Mouse (Mus musculus): ENCODE results near the gene Cox7a2.

The Cox7a2 gene

GRCm38 (mm10) chr9:79759385-79760005, at the start of gene Cox7a2:
Gene Cox7a2 (minus strand): TSS chr9:79759878.
- peak; percentile 95 for DNase-seq (ENCODE audit: low spot score)

GRCm38 (mm10) chr9:79809411-79809810, 49.7 kb upstream of the Cox7a2 start:
- DNase-seq (ENCODE audit: low spot score): no peak

- no peak for DNase-seq (ENCODE audit: low spot score)
These were observed 47.5 kb upstream of the Cox7a2 start for GRCm38 (mm10) chr9:79807178-79807577.

DNA sequence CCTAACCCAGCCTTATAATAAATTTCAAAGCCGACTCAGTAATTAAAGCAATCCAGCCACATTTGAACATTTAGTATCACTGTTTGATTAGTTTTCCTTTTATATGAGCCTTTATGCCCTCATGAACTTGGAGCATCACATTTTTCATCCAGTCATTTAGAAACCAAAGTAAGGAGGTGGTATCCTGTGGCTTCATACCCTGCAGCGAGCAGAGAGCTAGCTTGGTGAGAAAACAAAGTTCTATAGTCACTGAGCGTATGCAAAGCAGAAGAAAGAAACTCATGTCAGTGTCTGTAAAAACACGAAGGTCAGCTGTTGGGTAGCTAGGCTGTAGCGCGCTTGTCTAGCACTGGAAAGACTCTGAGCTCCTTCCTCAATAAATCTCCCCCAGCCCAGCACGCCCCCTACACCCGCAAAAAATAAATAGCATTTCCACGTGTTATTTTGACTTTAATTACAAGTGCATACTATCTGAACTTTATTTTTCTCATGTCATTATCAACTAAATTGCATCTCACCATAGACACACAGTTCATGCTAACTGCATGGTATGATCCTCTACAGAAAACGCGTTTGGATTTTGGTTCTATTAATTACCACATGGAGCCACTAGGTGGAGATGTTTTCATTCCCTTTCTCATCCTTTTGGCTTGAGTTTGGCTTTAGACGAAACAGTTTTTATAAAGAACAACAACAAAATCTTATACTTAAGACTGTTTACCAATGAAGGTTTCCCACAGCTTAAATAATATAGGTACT, 46.8 kb upstream of the Cox7a2 start:
- DNase-seq (ENCODE audit: low spot score): peak; percentile 13

DNA sequence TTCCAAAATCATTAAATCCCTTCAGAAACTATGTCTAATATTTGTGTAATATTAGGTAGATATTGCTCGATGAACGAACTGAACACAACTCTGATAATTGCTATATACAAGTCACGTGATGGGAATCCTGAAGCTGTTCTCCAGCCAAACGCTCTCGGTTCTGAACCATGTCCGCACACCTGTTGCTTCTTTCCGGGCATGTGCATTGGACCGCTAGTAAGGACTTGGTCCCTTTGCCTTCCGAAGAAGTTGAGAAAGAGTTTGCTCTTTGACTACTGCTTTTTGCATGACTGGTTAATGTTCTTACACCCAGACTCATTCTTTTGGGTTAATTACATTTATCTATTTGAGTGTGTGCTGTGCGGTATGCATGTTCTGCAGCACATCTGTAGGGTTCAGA, 45.7 kb upstream of the Cox7a2 start:
- no peak for DNase-seq (ENCODE audit: low spot score)

- DNase-seq (ENCODE audit: low spot score): peak; percentile 50
These were observed 36.9 kb upstream of the Cox7a2 start for GRCm38 (mm10) chr9:79796461-79797135.

- DNase-seq (ENCODE audit: low spot score): peak; percentile 39
These were observed 35.4 kb upstream of the Cox7a2 start for GRCm38 (mm10) chr9:79795076-79795475.

DNA sequence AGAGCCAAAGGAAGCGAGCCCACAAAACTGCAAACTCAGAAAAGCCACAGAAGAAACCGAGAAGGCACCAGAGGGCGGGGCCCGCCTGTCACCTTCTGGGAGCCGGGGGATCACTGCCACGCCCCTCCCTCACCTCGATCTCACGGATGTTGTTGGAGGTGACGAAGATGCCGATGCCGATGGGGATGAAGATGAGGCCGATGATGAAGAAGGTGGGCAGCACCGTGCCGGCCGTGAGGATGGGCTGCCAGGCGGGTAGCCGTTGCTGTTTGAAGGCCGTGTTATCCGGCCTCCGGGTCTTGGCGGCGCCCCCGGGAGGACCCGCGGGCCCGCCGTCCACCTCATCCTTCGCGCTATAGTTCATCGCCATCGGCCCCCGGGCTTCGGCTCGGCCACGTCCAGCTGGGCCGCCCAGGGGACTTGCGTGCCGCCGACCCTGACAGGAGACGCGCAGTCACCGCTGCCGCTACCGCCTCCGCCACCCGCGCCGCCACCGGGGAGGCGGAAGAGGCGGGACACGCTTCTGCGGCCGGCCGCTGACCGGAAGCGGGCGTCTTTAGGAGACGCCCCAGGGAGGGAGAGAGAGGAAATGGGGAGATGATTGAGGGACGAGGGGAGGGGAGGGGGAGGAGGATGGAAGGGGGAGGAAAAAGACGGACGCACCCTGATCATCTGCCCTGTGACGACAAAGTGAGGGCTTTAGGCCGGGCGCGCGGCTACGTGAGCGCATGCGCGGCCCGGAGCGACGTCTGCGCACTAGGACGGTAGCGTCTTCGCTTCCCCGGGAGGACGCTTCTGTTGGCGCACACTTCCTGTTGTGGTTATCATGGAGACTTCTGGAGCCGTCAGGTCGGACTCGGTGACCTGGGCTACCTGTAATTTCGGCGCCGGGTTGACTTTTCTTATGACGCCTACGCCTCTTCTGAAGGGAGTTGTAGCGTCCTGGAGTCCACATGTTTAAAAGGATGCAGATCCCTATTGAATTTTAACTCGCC, 33.5 kb upstream of the Cox7a2 start, which contains the start of gene Tmem30a:
Gene Tmem30a (minus strand): TSS at position 667 of the 995 bp plus-strand sequence.
- DNase-seq (ENCODE audit: low spot score): peak; percentile 97

- DNase-seq (ENCODE audit: low spot score): no peak
These were observed 26.1 kb upstream of the Cox7a2 start for GRCm38 (mm10) chr9:79785794-79786085.

GRCm38 (mm10) chr9:79784934-79785793, 25.5 kb upstream of the Cox7a2 start:
- no peak for DNase-seq (ENCODE audit: low spot score)

- DNase-seq (ENCODE audit: low spot score): no peak
These were observed 24.8 kb upstream of the Cox7a2 start for GRCm38 (mm10) chr9:79784439-79784838.

DNA sequence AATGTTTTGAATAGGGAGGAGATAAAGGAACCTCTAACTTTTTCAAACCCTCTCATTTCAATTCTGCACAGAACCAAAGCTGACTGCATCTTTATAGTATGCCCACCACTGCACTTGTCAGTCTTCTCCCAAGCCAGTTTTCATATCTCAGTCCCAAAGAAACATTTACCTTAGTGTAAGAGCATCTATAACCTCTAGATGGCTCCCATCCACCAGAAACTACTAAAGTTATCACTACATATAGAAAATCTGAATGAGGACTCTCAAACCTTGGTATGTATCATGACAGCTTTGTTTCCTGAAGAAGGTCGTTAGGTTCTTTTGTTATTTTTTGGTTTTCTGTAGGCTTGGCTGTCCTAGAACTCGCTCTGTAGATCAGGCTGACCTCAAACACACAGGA, 19.7 kb upstream of the Cox7a2 start:
- DNase-seq (ENCODE audit: low spot score): no peak

GRCm38 (mm10) chr9:79766991-79767545, 7.4 kb upstream of the Cox7a2 start:
- peak; percentile 30 for DNase-seq (ENCODE audit: low spot score)

DNA sequence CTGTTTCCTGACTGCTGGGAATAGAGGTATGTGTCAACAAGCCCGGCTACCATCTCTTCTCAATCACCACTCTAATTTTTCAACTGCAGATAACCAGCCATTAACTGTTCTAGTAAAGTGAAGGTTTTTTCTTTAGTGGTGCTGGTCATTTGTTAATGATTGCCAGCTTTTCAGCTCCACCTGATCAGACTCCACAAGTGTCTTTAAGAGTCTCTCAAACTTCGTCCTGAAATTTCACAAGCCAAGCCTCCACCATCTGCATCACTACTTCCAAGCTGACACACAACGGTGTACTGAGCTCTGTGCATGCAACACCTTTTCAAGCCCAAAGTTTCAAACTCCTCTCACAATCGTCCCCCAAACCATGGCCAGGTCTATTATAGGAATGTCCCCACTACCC, 5.7 kb upstream of the Cox7a2 start:
- peak; percentile 39 for DNase-seq (ENCODE audit: low spot score)

DNA sequence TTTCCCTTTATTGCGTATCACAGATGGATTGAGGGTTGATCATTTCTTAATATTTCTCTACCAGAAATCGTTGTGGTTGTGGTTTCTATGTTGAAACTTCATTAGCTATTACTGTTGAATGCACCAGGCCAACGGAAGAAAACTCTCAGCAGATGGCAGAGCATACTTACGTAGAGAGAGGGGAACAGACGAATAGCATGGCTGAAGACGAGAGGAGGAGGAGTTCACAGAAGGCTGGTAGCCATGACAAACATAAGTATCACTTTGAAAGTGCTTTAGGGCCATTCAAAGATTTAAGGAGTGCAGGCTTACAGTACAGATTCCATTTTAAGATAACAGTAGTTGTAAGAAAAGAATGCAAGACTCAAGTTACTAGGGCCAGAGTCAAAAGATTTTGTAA, 2.8 kb upstream of the Cox7a2 start:
- no peak for DNase-seq (ENCODE audit: low spot score)

DNA sequence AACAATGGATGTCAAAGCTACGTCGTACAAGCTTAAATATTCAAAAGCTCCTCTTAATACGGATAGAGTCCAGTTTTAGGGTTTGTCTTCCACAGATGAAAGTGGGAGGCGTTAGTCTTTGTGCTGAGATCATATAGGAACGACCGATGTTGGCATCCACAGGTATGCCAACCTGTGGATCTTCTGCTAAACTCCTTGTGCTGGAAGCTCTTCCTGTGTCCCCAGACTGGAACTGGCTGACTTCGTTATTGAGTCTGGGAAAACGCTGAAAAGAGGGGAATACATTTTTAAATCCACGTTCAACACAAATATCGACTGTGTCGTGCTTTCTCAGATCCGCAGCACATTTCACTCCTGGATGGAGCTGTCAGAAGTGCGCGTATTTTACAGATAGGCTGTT, 398 bp upstream of the Cox7a2 start:
- DNase-seq (ENCODE audit: low spot score): no peak

- no peak for DNase-seq (ENCODE audit: low spot score)
These were observed 4.4 kb downstream of the Cox7a2 start for GRCm38 (mm10) chr9:79755311-79755710.

GRCm38 (mm10) chr9:79751846-79752245, 7.8 kb downstream of the Cox7a2 start:
- DNase-seq (ENCODE audit: low spot score): no peak

DNA sequence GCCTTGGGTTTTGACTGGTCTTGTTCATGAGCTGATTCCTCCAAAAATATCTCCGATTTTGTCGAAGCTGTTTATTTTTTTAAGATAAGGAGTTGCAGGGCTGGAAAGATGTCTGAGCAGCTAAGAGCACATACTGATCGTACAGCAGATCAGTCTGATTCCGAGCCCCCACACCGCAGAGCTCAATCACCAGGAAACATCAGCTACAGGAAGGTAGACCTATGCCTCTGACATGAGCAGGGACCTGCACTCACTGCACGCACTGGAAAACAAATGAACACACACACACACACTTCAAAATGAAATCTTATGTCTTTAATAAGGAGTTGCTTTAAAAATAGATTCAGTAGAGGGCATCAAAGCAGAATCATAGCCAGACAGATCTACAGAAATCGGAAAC, 9.0 kb downstream of the Cox7a2 start:
- no peak for DNase-seq (ENCODE audit: low spot score)

- no peak for DNase-seq (ENCODE audit: low spot score)
These were observed 14.6 kb downstream of the Cox7a2 start for GRCm38 (mm10) chr9:79745036-79745435.

- no peak for DNase-seq (ENCODE audit: low spot score)
These were observed 24.1 kb downstream of the Cox7a2 start for GRCm38 (mm10) chr9:79735608-79736007.
